Mouse (Mus musculus) liver, embryonic 15.5 days (tissue): ENCODE measurements around the gene Poldip3. TPM values are rescaled to one million over a fixed set of nuclear protein-coding genes. Genes with fewer than 3 reads are reported as not detected.

Source experiments
- ATAC-seq: fragments of 200-750 bp; cut with Nextera tagmentation; 2 replicates; pipeline ENCODE4 v1.8.0; 2017; ENCODE audit warnings: moderate number of reproducible peaks, mild to moderate bottlenecking, moderate library complexity; ENCODE audit not compliant: insufficient read depth
- H3K27ac ChIP-seq: fragments of 300-500 bp; sonication (generic); replicated peaks from 2 replicates; pipeline ENCODE4 v1.5.1; 2015; ENCODE audit warnings: mild to moderate bottlenecking, inconsistent platforms
- H3K27me3 ChIP-seq: fragments of 300-500 bp; sonication (generic); 2 replicates; pipeline ENCODE4 v1.6.1; 2015; ENCODE audit warnings: mild to moderate bottlenecking, inconsistent platforms
- H3K36me3 ChIP-seq: fragments of 300-500 bp; sonication (generic); replicated peaks from 2 replicates; pipeline ENCODE4 v1.6.1; 2015; ENCODE audit warnings: moderate library complexity, mild to moderate bottlenecking, inconsistent platforms
- H3K4me1 ChIP-seq: fragments of 300-500 bp; sonication (generic); replicated peaks from 2 replicates; pipeline ENCODE4 v1.6.1; 2015; ENCODE audit warnings: inconsistent platforms
- H3K4me2 ChIP-seq: fragments of 300-500 bp; sonication (generic); 2 replicates; pipeline ENCODE4 v1.6.1; 2015; ENCODE audit warnings: moderate library complexity, mild to moderate bottlenecking, inconsistent platforms
- H3K4me3 ChIP-seq: fragments of 300-500 bp; sonication (generic); replicated peaks from 2 replicates; pipeline ENCODE4 v1.5.1; 2015; ENCODE audit warnings: mild to moderate bottlenecking, inconsistent platforms
- H3K9ac ChIP-seq: fragments of 300-500 bp; sonication (generic); 2 replicates; pipeline ENCODE4 v1.6.1; 2015; ENCODE audit warnings: moderate library complexity, mild to moderate bottlenecking, inconsistent platforms
- H3K9me3 ChIP-seq: fragments of 300-500 bp; sonication (generic); replicated peaks from 2 replicates; pipeline ENCODE4 v1.6.1; 2016; ENCODE audit warnings: inconsistent platforms
- WGBS: fragments of 180-500 bp; shearing (Covaris S2); methylation state at CpG from one replicate; pipeline ENCODE4 v1.1.7; 2015; ENCODE audit warnings: mixed read lengths; ENCODE audit not compliant: insufficient replicate concordance; 5-methylcytosine and 5-hydroxymethylcytosine counted together
- polyA plus RNA-seq: library from polyadenylated mRNA; unstranded; fragments of >200 nt; fragmentation: Nextera tagmentation; extraction: Ambion mirVana; gene quantifications from 2 replicates; pipeline ENCODE4 v1.2.1, GENCODE M21; 2015

Gene Poldip3
- polyA plus RNA-seq, 1 experiment from 2014 or later: 55.5 TPM

DNA sequence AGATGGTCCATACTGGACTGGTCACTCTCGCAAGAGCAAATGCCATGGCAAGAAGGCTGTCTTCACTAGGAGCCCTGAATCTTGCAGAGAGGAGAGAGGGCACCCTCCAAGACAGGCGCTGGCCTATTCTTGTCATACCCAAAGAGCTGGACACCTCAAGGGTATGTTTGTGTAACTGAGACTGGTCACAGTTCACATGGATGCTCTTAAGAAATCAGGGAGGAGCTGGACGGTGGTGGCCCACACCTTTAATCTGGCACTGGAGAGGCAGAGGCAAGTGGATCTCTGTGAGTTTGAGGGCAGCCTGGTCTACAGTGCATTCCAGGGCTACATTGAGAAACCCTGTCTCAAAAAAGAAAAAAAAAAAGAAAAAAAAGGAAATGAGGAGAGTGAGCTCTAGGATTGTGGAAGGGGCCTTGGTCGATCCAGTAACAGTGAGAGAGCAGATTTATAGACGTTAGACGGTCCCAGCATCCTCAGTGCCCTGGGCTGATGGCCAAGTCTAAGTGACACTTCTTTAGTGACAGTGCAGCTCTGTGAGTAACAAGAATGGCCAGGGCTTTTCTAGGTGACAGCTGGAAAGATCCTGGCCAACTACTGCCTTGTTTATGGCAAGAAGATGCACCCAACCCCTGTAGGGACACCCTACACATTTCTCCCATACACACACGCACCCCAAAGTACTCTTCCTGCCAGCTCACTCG, 21.9 kb upstream of the Poldip3 start:
- peaks cover 78% of the 10 kb centered on the region for H3K4me1 ChIP-seq

DNA sequence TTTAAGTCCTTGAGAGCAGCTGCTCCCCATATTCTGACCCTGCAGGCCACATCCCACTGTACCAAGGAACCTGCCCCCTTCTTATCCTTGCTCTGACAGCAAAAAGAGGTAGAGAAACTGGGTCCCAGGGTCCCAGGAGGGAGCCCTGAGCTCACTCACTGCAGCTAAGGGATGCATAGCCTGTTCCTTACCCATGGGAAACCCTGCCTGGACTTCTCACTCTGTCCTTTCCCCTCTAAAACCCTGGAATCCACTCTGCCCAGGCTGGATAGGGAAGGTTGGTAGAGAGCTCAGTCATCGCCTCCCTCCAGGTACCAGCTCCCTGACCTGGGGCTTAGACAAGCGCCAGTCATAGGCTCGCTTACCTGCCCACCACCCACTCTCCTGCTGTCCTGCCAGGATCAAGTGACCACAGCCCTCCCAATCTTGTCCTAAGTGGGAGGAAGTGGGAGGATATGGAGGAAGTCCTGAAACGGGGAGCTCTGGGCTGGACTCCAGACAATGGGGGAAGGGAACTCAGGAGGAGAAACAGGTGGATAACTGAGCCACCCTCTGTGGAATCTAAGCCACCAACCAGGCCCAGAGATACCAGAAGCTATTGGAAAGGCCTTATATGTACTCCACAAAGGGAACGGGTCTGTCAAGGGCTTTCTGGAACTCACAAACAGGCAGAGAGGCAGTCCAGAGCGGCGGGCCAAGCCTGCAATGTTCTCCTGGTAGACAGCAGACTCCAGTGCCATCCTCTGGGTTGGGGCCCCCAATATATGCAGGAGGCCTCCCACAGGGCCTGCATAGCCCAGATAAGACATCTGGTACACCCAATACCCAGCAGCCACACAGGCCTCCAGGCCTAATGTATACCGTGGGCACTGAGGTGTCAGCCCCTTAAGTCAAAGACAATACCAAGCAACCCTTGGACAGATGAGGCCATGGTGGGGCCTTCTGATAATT, 20.9 kb upstream of the Poldip3 start:
- ATAC-seq: peak; percentile 88
- peak overlapping the region; percentile 86 for H3K4me3 ChIP-seq
- WGBS: 27% methylated on average over 8 of the region's 8 CpGs

More for the DNA sequence above, 21.9 kb upstream of the Poldip3 start:
- peak overlapping the region; percentile 92 for H3K9ac ChIP-seq
- WGBS: 27% methylated on average over 8 of the region's 8 CpGs
- peaks cover 27% of the 10 kb centered on the region for H3K36me3 ChIP-seq
- no peak for ATAC-seq
- no peaks in the 10 kb centered on the region for H3K27me3 ChIP-seq
- H3K9me3 ChIP-seq: no peaks in the 10 kb centered on the region
- H3K4me3 ChIP-seq: peak overlapping the region; percentile 86
- H3K4me2 ChIP-seq: peak overlapping the region; percentile 80
- H3K27ac ChIP-seq: peak overlapping the region; percentile 95

DNA sequence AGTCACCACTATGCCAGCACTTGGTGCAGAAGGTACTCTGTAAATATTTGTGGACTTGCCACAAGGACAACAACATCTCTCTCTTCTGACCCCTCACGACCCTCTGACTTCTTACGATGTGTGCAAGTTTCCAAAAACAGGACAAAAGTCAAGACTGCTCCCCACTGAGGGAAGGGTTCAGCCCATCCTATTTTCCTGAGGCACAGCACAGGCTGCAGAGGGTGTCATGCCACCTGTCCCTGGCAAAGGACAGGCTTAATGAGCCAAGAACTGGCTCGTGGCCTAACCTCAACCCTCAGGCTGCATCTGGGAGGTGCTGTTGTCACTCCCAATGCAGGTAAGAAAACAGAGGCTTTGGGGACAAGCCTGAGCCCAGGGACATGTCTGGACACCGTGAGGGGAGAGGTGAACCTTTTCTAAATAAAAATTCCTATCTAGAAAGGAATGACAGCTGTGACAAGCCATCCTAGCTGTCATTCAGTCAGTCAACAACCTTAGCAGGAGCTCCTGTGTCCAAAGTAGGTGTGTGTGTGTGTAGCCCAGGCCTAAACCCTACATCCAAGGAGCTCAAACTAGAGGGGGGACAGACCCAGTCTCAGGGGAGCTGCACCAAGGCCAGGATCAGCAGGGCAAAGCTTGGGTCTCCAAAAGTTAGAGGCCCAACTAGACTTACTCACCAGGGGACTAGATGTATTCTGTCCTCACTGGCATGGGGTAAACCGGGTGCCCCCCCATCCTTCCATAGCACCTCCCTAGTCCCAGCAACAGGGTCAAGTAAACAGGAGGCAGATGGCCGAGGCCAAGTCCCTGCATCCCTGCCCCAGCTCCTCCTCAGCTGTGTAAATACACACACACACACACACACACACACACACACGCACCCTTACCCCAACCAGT, 19.9 kb upstream of the Poldip3 start:
- Histone ChIP-seq H3K9me3 (no peaks in the 10 kb centered on the region), H3K4me3 (peak overlapping the region; percentile 86), H3K36me3 (peaks cover 39% of the 10 kb centered on the region), H3K27me3 (no peaks in the 10 kb centered on the region), H3K9ac (peak overlapping the region; percentile 92), H3K4me1 (peaks cover 92% of the 10 kb centered on the region), H3K4me2 (peak overlapping the region; percentile 80), H3K27ac (peak overlapping the region; percentile 95)
- 48% methylated on average over 7 of the region's 7 CpGs for WGBS
- no peak for ATAC-seq

More for the DNA sequence above, 20.9 kb upstream of the Poldip3 start:
- H3K9ac ChIP-seq: peak overlapping the region; percentile 92
- H3K4me2 ChIP-seq: peak overlapping the region; percentile 80
- H3K4me1 ChIP-seq: peaks cover 89% of the 10 kb centered on the region
- peaks cover 36% of the 10 kb centered on the region for H3K36me3 ChIP-seq
- H3K9me3 ChIP-seq: no peaks in the 10 kb centered on the region
- peak overlapping the region; percentile 95 for H3K27ac ChIP-seq
- H3K27me3 ChIP-seq: no peaks in the 10 kb centered on the region

DNA sequence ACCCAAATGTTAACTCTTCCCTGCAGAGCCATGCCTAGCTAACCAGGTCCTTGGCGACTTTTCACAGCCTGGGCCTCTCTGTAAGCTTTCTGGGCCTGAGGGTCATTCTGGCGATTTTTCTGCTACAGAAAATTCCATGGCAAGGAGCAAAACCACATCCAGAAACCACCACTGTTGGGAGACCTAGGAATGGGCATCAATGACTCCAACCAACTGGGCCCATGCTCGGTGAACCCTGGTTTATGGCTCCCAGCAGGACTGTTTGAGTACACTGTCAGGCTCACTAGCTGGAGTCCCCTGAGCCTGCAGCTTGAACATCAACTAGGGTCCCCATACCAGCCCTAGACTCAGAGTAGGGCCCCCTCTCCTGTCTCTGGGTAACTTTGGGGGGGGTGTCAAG, 19.1 kb upstream of the Poldip3 start:
- peak overlapping the region; percentile 80 for H3K4me2 ChIP-seq
- H3K4me1 ChIP-seq: peaks cover 89% of the 10 kb centered on the region
- 63% methylated on average over 3 of the region's 3 CpGs for WGBS
- H3K4me3 ChIP-seq: peak overlapping the region; percentile 86
- H3K27me3 ChIP-seq: no peaks in the 10 kb centered on the region
- peak overlapping the region; percentile 92 for H3K9ac ChIP-seq
- H3K9me3 ChIP-seq: no peaks in the 10 kb centered on the region
- peaks cover 41% of the 10 kb centered on the region for H3K36me3 ChIP-seq
- peak overlapping the region; percentile 95 for H3K27ac ChIP-seq
- no peak for ATAC-seq

DNA sequence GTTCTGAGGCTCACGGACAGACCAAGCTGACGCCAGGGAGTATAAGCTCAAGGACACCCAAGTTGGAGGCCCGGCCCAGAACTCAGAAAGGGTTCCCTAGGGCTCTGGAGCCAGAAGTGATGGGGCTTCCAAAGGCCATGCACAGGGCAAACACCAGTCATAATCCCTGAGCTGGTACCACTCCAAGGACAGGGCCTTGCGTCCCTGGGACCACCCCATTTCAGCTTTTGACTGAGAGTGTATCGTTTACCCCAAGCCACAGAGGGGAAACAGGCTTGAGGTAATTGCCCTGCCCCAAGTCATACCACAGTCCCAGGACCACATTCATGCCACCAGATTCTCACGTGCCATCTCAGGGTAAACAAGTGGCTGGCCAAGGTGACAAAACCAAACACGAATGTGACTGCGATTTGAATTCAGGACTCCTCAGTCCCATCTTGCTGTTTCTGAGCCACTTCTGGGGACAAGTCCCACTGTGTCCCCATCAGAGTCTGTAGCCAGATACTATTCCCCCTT, 18.4 kb upstream of the Poldip3 start:
- Histone ChIP-seq H3K4me1 (peaks cover 89% of the 10 kb centered on the region), H3K4me3 (peak overlapping the region; percentile 86)

DNA sequence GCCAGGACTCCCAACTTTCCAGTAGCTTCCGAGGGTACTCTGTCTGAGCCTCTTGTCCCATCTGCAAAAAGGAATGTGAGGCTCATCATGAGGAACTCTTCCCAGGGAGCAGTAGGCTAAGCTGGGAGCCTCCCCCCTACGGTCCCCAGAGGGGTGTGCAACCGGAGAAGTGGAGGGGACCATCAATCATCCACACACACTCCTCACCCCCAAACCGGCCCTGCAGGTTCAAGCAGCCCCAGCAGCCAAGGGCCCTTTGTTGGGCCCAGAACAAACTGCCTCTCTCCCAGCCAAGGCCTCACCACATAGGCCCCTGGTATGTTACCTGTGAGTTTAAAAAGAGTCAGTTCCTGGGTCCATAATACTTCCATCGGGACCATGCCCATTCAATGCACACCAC, 17.9 kb upstream of the Poldip3 start:
- peak overlapping the region; percentile 92 for H3K9ac ChIP-seq
- H3K4me2 ChIP-seq: peak overlapping the region; percentile 80
- H3K9me3 ChIP-seq: no peaks in the 10 kb centered on the region
- WGBS: 82% methylated on average over 5 of the region's 5 CpGs
- peak overlapping the region; percentile 95 for H3K27ac ChIP-seq
- peak overlapping the region; percentile 86 for H3K4me3 ChIP-seq
- ATAC-seq: no peak
- H3K4me1 ChIP-seq: peaks cover 91% of the 10 kb centered on the region
- H3K36me3 ChIP-seq: peaks cover 53% of the 10 kb centered on the region
- no peaks in the 10 kb centered on the region for H3K27me3 ChIP-seq

More for the DNA sequence above, 18.4 kb upstream of the Poldip3 start:
- Histone ChIP-seq H3K27me3 (no peaks in the 10 kb centered on the region), H3K36me3 (peaks cover 48% of the 10 kb centered on the region), H3K4me2 (peak overlapping the region; percentile 80), H3K9ac (peak overlapping the region; percentile 92), H3K27ac (peak overlapping the region; percentile 95), H3K9me3 (no peaks in the 10 kb centered on the region)
- WGBS: 87% methylated on average over 8 of the region's 8 CpGs
- no peak for ATAC-seq

DNA sequence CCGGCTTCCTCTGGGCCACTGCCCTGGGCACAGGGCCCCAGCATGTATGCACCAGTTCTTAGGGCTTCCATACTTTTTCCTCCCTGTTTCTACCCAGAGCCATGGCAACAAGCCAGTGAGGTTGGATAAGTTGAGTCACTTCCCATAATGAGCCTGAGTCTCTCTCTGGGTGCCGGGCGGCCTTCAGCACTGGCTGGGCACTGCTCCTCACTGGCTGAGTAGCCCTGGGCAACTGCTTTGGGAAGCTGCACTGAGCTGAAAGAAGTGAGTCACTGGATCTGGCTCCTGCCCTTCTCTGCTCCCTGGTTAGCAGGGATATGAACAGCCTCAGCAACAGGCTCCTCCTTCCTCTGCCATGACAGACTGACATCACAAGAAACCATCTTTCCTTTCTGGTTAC, 17.5 kb upstream of the Poldip3 start:
- Histone ChIP-seq H3K4me1 (peaks cover 93% of the 10 kb centered on the region), H3K36me3 (peaks cover 58% of the 10 kb centered on the region), H3K27me3 (no peaks in the 10 kb centered on the region), H3K9me3 (no peaks in the 10 kb centered on the region), H3K4me3 (peak overlapping the region; percentile 86; the same call in 1 of the 2 replicates), H3K9ac (peak overlapping the region; percentile 92; the same call in 1 of the 2 replicates), H3K27ac (peak overlapping the region; percentile 95), H3K4me2 (peak overlapping the region; percentile 80)
- WGBS: 79% methylated on average over 3 of the region's 3 CpGs
- ATAC-seq: no peak

DNA sequence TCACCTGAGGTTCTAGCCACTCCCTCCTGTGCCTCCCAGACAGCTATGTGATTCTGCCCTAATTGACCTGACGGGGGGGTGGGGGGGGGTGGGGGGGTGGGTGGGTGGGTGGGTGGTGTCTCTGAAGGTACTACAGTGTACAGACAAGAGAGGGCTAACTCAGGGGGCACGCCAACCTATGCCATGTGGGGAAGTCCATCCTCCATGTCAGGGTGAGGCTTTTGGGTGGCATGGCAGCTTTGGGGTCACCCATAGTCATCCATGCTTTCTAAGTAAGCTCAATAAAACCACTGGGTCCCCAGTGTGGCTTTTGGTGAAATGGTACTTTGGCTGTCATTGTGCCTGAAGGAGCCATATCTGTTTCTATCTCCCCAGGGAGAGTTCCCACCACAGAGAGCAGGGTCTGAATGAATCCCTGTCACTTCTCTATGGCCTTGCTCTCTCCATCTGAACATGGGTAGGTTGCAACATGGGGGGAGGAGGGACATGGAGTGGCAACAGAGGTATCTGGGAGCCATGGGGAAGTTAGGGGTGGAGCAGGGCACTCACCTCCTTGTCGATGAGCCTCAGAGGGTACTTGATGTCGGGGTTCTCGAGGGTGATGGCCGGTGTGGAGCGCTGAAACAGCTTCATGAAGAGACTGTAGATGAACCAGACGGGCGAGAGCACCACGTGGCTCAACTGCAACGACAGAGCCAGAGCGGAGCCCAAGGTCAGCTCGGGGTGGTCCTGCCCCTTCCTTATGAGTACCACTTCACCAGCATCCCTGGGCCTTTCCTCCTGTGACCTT, 16.5 kb upstream of the Poldip3 start:
- no peak overlapping the region; the same call in 1 of the 2 replicates for H3K9ac ChIP-seq
- peaks cover 87% of the 10 kb centered on the region for H3K4me1 ChIP-seq
- H3K4me3 ChIP-seq: peak overlapping the region; percentile 86; the same call in 1 of the 2 replicates
- no peaks in the 10 kb centered on the region for H3K27me3 ChIP-seq
- ATAC-seq: no peak
- 73% methylated on average over 13 of the region's 13 CpGs for WGBS
- no peaks in the 10 kb centered on the region for H3K9me3 ChIP-seq
- H3K4me2 ChIP-seq: peak overlapping the region; percentile 80
- peaks cover 67% of the 10 kb centered on the region for H3K36me3 ChIP-seq
- peak overlapping the region; percentile 95 for H3K27ac ChIP-seq

DNA sequence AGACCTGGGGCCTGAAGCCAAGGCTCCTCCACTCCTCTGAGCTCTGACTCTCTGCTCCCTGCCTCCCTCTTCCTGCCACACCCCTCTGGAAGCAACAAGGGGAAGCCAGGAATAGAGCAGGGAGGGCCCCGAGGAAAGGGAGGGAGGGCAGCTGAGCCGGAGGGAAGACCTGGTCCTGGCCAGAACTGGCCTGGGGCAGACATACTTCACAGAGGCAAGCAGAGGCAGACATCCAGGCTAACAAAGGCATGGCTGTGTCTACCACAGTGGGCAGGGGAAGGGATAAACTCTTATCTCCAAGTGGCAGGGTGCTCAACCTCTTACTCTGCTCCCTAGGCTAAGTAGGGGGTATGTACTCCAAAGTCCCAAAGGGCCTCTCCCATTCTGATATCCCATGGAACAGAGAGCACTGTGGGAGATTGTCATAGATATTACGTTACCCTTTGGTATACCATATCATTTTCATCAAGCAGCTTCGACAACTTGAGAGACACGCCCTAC, 15.8 kb upstream of the Poldip3 start:
- peaks cover 74% of the 10 kb centered on the region for H3K36me3 ChIP-seq
- H3K4me1 ChIP-seq: peaks cover 80% of the 10 kb centered on the region
- 18% methylated on average over 5 of the region's 5 CpGs for WGBS
- H3K4me2 ChIP-seq: peak overlapping the region; percentile 80
- H3K27me3 ChIP-seq: no peaks in the 10 kb centered on the region
- H3K9me3 ChIP-seq: no peaks in the 10 kb centered on the region
- H3K9ac ChIP-seq: peak overlapping the region; percentile 54
- peak overlapping the region; percentile 95 for H3K27ac ChIP-seq
- peak overlapping the region; percentile 36 for H3K4me3 ChIP-seq
- ATAC-seq: peak; percentile 85
